Mouse (Mus musculus) limb, embryonic 11.5 days (tissue): Measurements from ENCODE around the gene Nacc2. TPM values are rescaled to one million over a fixed set of nuclear protein-coding genes. Genes with fewer than 3 reads are reported as not detected.

Source experiments
- ATAC-seq: fragments of 200-750 bp; cut with Nextera tagmentation; 2 replicates; pipeline ENCODE4 v1.8.0; 2017; ENCODE audit warnings: low read depth; ENCODE audit not compliant: insufficient number of reproducible peaks, low FRiP score, low TSS enrichment
- DNase-seq: peaks from one replicate; pipeline ENCODE4 v3.0.0-alpha.2; 2015; ENCODE audit warnings: low spot score
- H3K27ac ChIP-seq: fragments of 300-500 bp; sonication (generic); replicated peaks from 2 replicates; pipeline ENCODE4 v1.5.1; 2014; ENCODE audit warnings: low read depth, mild to moderate bottlenecking, low read length
- H3K27me3 ChIP-seq: fragments of 300-500 bp; sonication (generic); 2 replicates; pipeline ENCODE4 v1.6.1; 2014; ENCODE audit warnings: mild to moderate bottlenecking, low read length, mixed read lengths; ENCODE audit not compliant: control insufficient read depth, insufficient read depth
- H3K36me3 ChIP-seq: fragments of 300-500 bp; sonication (generic); 2 replicates; pipeline ENCODE4 v1.6.1; 2014; ENCODE audit warnings: mild to moderate bottlenecking, low read length, moderate library complexity, mixed read lengths; ENCODE audit not compliant: control insufficient read depth, insufficient read depth
- H3K4me1 ChIP-seq: fragments of 300-500 bp; sonication (generic); 2 replicates; pipeline ENCODE4 v1.6.1; 2014; ENCODE audit warnings: low read length, mixed read lengths; ENCODE audit not compliant: control insufficient read depth, insufficient read depth
- H3K4me2 ChIP-seq: fragments of 300-500 bp; sonication (generic); 2 replicates; pipeline ENCODE4 v1.6.1; 2014; ENCODE audit warnings: low read depth, mild to moderate bottlenecking, moderate library complexity; ENCODE audit not compliant: severe bottlenecking
- H3K4me3 ChIP-seq: fragments of 300-500 bp; sonication (generic); 2 replicates; pipeline ENCODE4 v1.5.1; 2014; ENCODE audit warnings: low read depth, low read length
- H3K9ac ChIP-seq: fragments of 300-500 bp; sonication (generic); 2 replicates; pipeline ENCODE4 v1.6.1; 2014; ENCODE audit warnings: mild to moderate bottlenecking, low read length
- H3K9me3 ChIP-seq: fragments of 300-500 bp; sonication (generic); 2 replicates; pipeline ENCODE4 v1.6.1; 2016; ENCODE audit warnings: low read length; ENCODE audit not compliant: control insufficient read depth
- WGBS: fragments of 180-500 bp; shearing (Covaris S2); extraction: QIAGEN DNeasy Blood & Tissue Kit; methylation state at CpG from one replicate; pipeline ENCODE4 v1.1.7; 2014; 5-methylcytosine and 5-hydroxymethylcytosine counted together
- polyA plus RNA-seq: library from polyadenylated mRNA; unstranded; fragments of >200 nt; fragmentation: Nextera tagmentation; extraction: Ambion mirVana; gene quantifications from 2 replicates; pipeline ENCODE4 v1.2.1, GENCODE M21; 2014

Nacc2 gene
- polyA plus RNA-seq, 1 experiment from 2014 or later = 4.0 TPM

DNA sequence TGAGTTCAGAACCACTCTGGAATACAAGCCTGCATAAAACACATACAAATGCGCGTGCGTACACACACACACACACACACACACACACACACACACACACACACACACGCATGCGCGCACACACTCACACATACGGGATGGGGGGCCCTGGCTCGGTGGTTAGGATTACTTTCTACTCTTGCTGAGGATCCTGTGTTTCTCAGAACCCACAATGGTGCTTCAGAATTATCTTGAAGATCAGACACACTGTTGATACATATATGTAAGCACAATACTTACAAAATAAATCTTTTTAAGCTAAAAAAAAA lies 100.8 kb downstream of the Nacc2 start:
- DNase-seq (no peak), ATAC-seq (no peak)
- Histone ChIP-seq H3K9me3 (no peaks in the 10 kb centered on the region), H3K4me2 (peak overlapping the region; percentile 26; the same call in 1 of the 2 replicates), H3K27ac (no peak overlapping the region), H3K4me1 (peaks cover 6% of the 10 kb centered on the region; the same call in 1 of the 2 replicates), H3K4me3 (no peak overlapping the region), H3K9ac (no peak overlapping the region), H3K36me3 (no peaks in the 10 kb centered on the region), H3K27me3 (no peaks in the 10 kb centered on the region)
- WGBS = 86% methylated on average over 8 of the region's 8 CpGs

DNA sequence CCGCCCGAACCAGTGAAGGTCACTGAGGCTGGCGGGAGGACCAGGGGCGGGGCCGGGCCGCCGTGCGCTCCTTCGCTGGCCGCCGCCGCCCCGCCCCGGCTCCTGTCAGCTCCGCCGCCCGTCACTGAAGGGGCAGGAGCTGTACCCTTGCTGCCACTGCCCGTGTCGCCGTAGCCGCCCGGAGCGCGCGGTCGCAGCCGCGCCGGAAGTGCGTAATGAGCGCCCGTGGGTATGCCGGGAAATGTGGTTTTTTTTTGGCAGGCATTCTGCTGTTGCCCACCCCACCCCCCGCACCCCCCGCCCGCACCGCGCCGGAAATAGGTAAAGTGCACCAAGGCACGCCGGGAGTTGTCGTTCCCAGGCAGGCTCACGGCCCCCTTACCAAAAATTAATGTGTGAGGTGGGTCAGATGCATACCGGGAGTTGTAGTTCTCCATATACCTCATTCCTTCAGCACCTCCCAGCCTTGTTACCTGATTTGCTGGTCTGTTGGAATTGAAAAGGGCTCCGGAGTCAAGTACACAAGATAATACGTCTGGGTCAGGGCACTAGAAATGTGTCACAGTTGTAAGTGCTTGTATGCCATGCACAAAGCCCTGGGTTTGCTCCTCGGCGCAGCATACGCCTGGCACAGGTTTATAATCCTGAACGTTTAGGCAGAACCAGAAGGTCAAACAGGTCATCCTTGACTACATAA lies 101.3 kb downstream of the Nacc2 start, which contains the start of gene Ubac1:
Ubac1 (minus strand) TSS at position 187 of the 697 bp plus-strand sequence.
- Histone ChIP-seq H3K4me1 (peaks cover 6% of the 10 kb centered on the region; the same call in 1 of the 2 replicates), H3K9ac (peak within 1 kb of the TSS; percentile 72), H3K27ac (0 out of 2 replicates have a peak within 1 kb of the TSS, but pooled peaks have one; percentile 39), H3K9me3 (no peaks in the 10 kb centered on the region), H3K4me3 (peak within 1 kb of the TSS; percentile 87), H3K27me3 (no peaks in the 10 kb centered on the region), H3K36me3 (no peaks in the 10 kb centered on the region), H3K4me2 (peak within 1 kb of the TSS; percentile 71)
- DNase-seq (peak; percentile 93), ATAC-seq (peak; percentile 88)
- WGBS = 6% methylated on average over 50 of the region's 50 CpGs

DNA sequence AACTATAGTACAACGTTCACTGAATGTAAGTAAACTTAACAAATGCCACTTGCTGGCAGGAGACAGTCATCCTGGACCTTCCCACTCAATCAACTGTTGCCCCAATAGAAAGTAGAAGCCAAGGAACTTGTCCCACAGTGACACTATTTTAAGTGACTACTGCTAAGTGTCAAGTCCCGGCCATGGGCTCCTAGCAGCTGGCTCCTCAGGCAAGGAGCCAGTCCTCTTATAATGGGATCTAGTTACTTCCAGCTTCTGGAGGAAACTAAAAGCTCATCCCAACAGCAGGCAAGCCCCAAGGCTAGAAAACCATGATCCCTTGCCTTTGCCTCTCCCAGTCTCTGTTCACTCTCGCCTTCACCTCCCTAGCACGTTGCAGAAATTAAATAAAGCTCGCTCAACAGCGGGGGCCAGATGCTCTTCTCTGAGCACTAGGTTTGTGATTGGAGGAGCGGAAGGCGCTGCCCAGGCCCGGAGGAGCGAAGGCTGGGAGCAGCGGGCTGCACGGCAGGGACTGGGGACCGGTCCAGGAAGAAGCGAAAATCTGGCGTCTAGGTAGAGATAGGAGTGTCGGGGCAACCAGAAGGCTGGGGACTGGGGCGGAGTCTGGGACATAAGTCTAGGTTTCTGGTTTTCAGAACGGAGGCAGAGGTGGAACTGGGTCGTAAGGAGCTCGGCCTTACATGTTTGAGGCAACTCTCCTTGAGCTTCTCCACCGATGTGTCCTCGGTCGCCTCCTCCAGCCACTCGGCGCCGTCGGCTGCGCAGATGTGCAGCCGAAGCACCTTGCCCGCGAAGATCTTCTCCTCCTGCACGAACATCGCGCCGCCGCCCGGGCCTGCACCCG lies 102.1 kb downstream of the Nacc2 start:
- Histone ChIP-seq H3K9ac (peak overlapping the region; percentile 72), H3K36me3 (no peaks in the 10 kb centered on the region; the same call in 1 of the 2 replicates), H3K4me2 (peak overlapping the region; percentile 71), H3K4me1 (peaks cover 6% of the 10 kb centered on the region; the same call in 1 of the 2 replicates), H3K9me3 (no peaks in the 10 kb centered on the region), H3K4me3 (peak overlapping the region; percentile 87), H3K27ac (0 out of 2 replicates have a peak overlapping the region, but pooled peaks have one; percentile 39), H3K27me3 (no peaks in the 10 kb centered on the region)
- no peak for DNase-seq
- WGBS = 2% methylated on average over 38 of the region's 38 CpGs
- peak; percentile 31; the same call in 1 of the 2 replicates for ATAC-seq

DNA sequence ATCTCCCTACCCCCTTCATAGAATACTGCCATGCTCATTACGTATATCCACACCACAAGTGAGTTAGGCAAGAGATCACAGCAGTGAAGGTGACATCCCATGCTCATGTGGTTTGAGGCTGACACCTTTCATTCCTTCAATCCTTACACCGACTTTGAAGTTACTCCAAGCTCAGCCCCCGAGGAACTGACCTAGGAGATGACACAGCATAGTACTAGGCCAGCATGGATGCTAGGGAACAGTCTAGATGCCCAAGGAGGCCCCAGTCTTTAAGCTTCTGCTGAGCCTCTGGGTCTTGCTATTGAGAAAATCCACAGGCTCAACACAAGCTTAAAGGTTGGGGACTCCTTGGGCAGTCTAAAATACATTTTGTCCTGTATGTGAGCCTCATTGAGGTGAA lies 103.1 kb downstream of the Nacc2 start:
- DNase-seq (no peak), ATAC-seq (no peak)
- H3K27me3 ChIP-seq = no peaks in the 10 kb centered on the region
- no peaks in the 10 kb centered on the region for H3K9me3 ChIP-seq
- WGBS = 82% methylated on average over 3 of the region's 3 CpGs
- H3K4me1 ChIP-seq = peaks cover 6% of the 10 kb centered on the region; the same call in 1 of the 2 replicates
- H3K27ac ChIP-seq = no peak overlapping the region
- peak overlapping the region; percentile 71; the same call in 1 of the 2 replicates for H3K4me2 ChIP-seq
- no peak overlapping the region for H3K9ac ChIP-seq
- no peaks in the 10 kb centered on the region; the same call in 1 of the 2 replicates for H3K36me3 ChIP-seq
- H3K4me3 ChIP-seq = no peak overlapping the region

DNA sequence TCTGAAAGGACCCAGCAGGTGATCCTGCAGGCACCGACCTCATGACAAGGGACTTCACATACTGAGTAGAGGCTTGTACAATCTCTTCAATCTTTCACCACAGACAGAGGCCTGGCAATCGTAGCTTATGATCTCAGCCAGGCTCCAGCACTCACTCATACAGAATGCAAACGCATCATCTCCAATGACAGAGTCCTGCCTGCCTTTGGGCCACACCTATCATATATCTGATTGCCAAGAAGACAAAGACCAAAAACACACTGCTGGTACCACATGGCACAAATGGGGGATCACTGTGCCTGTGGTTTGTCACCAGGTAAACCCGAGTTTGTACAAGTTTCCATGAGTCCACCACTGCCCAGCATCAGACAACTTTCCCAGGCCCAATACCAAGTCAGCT lies 105.7 kb downstream of the Nacc2 start:
- DNase-seq (no peak), ATAC-seq (no peak)
- 80% methylated on average over 4 of the region's 4 CpGs for WGBS
- Histone ChIP-seq H3K4me1 (peaks cover 6% of the 10 kb centered on the region; the same call in 1 of the 2 replicates), H3K9me3 (no peaks in the 10 kb centered on the region), H3K9ac (0 out of 2 replicates have a peak overlapping the region, but pooled peaks have one; percentile 17), H3K4me2 (no peak overlapping the region), H3K27me3 (no peaks in the 10 kb centered on the region), H3K36me3 (no peaks in the 10 kb centered on the region; the same call in 1 of the 2 replicates), H3K4me3 (no peak overlapping the region), H3K27ac (no peak overlapping the region)

DNA sequence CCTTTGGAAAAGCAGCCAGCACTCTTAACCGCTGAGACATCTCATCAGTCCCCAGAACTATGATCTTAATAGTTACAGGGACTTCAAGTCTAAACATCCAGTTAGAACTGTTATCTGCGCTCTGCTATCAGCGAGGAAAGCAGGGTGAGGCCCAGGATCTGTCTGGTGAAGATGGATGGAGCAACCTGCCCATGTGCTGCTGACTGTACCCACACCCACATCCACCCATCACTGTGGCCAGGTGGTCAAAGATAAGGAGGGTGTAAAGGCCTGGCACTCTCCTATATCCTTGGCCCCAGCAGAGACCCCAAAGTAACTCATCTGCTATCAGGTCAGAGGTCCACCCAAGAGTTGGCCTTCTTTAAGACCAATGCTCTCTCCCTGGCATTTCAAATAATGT lies 109.3 kb downstream of the Nacc2 start:
- no peak overlapping the region for H3K4me3 ChIP-seq
- no peaks in the 10 kb centered on the region for H3K9me3 ChIP-seq
- WGBS = 89% methylated on average over 3 of the region's 3 CpGs
- no peaks in the 10 kb centered on the region for H3K4me1 ChIP-seq
- H3K27me3 ChIP-seq = no peaks in the 10 kb centered on the region
- no peak overlapping the region for H3K27ac ChIP-seq
- DNase-seq = no peak
- no peak for ATAC-seq
- H3K36me3 ChIP-seq = peaks cover 23% of the 10 kb centered on the region
- H3K9ac ChIP-seq = no peak overlapping the region
- no peak overlapping the region for H3K4me2 ChIP-seq

DNA sequence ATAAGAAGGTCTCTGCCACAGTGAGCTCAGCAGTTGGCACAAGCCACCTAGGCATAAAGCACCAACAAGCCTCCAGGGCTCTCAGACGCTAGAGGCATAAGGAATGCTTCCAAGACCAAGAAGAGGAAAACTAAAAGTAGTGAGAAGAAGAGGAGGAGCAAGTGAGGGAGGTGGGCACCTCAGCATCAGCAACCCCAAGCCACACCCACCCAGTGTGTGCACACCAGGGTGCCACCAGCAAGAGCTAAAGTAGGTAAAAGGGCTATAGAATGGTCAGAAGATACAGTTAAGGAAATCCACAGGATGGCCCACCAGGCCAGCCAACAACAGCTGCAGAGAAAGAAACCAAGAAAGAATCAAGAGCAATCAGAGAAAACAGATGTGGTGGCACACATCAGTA lies 111.6 kb downstream of the Nacc2 start:
- DNase-seq (no peak), ATAC-seq (no peak)
- WGBS = 72% methylated on average over 1 of the region's 1 CpGs
- Histone ChIP-seq H3K4me3 (no peak overlapping the region), H3K36me3 (peaks cover 32% of the 10 kb centered on the region), H3K4me1 (no peaks in the 10 kb centered on the region), H3K9me3 (no peaks in the 10 kb centered on the region), H3K27ac (no peak overlapping the region), H3K9ac (no peak overlapping the region), H3K27me3 (no peaks in the 10 kb centered on the region), H3K4me2 (no peak overlapping the region)
